In the genomic region with DNA sequence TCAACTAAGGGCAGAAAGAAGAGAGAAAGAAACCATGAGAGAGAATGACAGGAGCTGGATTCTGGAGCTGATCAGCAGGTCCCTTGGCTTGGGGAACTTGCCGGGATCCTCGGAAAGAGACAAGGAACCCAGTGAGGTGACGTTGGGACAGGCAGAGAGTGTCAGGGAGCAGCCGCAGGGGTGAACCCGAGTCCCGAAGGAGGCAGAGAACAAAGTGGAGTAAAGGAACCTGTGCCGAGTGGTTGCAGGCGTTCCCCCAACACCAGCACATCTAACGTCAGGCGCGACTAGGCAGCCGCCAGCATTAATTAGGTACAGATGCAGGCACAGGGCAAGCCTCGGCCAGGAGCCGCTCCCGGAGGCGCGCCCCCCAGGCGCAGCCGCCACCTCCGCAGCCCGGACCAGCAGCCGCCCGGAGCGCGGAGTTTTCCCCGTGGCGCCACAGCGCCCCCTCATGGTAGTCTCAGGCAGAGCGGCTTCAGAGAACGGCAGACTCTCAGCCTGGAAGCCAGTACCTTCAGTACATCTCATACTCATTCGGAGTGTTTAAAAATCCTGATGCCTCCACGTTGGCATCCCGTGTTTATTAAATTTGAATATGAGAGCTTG, we compare ENCODE assay signal across 8 mouse cellular contexts. TPM values are rescaled to one million over a fixed set of nuclear protein-coding genes. Genes with fewer than 3 reads are reported as not detected.
DNase-seq lines count a peak whose midpoint lies in the region; ATAC-seq and TF ChIP-seq lines count a peak whose summit lies in the region.

No protein-coding gene starts in this region.

- H3K9me3 ChIP-seq in hindbrain, embryonic 16.5 days (ENCODE audit: control insufficient read depth, low read length): no peaks in the 10 kb centered on the region
- H3K9me3 ChIP-seq in megakaryocyte, embryonic 14.5 days: peaks cover 4% of the 10 kb centered on the region

- under 1% methylated on average over 33 of the region's 33 CpGs for WGBS in hindbrain, embryonic 16.5 days

- peak overlapping the region; percentile 45 for H3K4me3 ChIP-seq in hindbrain, embryonic 16.5 days (ENCODE audit: low read length)
- H3K4me3 ChIP-seq in left cerebral cortex, adult 2 months: peak overlapping the region; percentile 40
- peak overlapping the region; percentile 93 for H3K4me3 ChIP-seq in megakaryocyte, embryonic 14.5 days (replicated peaks)

- no peaks in the 10 kb centered on the region for H3K36me3 ChIP-seq in hindbrain, embryonic 16.5 days (ENCODE audit: control insufficient read depth, insufficient read depth, low read length)
- H3K36me3 ChIP-seq in megakaryocyte, embryonic 14.5 days (replicated peaks; ENCODE audit: low read length): no peaks in the 10 kb centered on the region

- peak overlapping the region; percentile 54 for H3K9ac ChIP-seq in hindbrain, embryonic 16.5 days (ENCODE audit: low read depth, low read length)

- peak; percentile 98 for TF ChIP-seq CTCF in left cerebral cortex, adult 2 months (IDR thresholded peaks at IDR 0.05)

- no peak overlapping the region for H3K27ac ChIP-seq in hindbrain, embryonic 16.5 days (ENCODE audit: low read depth, low read length)
- H3K27ac ChIP-seq in left cerebral cortex, adult 2 months: no peak overlapping the region

- DNase-seq in T-cell, adult 2 months (ENCODE audit: low spot score): peak; percentile 72
- DNase-seq in cerebellum, postnatal 36 days: peak; percentile 86 to 88
- peak; percentile 88 for DNase-seq in gastrocnemius, adult 18-20 months (ENCODE audit: low spot score)
- DNase-seq in left cerebral cortex, adult 2 months (ENCODE audit: extremely low spot score in 1 of 2, low spot score in 2 of 2): peak; percentile 85 to 92
- DNase-seq in right cerebral cortex, adult 2 months (ENCODE audit: low spot score in 2 of 2): peak; percentile 83 to 88
- DNase-seq in urinary bladder, postnatal 14 days (ENCODE audit: low spot score): peak; percentile 87

- H3K27me3 ChIP-seq in hindbrain, embryonic 16.5 days (replicated peaks; ENCODE audit: control insufficient read depth, insufficient read depth, low read length): peaks cover 25% of the 10 kb centered on the region
- peaks cover 43% of the 10 kb centered on the region for H3K27me3 ChIP-seq in megakaryocyte, embryonic 14.5 days (replicated peaks)

- H3K4me1 ChIP-seq in hindbrain, embryonic 16.5 days (ENCODE audit: control insufficient read depth, insufficient read depth, low read depth, low read length): peaks cover 9% of the 10 kb centered on the region
- peaks cover 71% of the 10 kb centered on the region for H3K4me1 ChIP-seq in megakaryocyte, embryonic 14.5 days

- intact Hi-C loops in left cerebral cortex, adult 2 months (cut with DNase I): loop anchor here (1.0 to 5.0 kb wide), 6 partner anchors 25 to 609 kb away; no protein-coding TSS in a partner anchor

- peak overlapping the region; percentile 85 for H3K4me2 ChIP-seq in hindbrain, embryonic 16.5 days (ENCODE audit: low read length)

- peak; percentile 81 for ATAC-seq in hindbrain, embryonic 16.5 days

RNA-seq across cellular contexts. Expression of a gene that starts 31.1 kb away (rescaled TPM):
- total RNA-seq in gastrocnemius, adult 18-20 months (2021): under 1 TPM in 1 of 2 experiments, not detected in 1; 0.05 TPM
- not detected in 2 replicates for polyA plus RNA-seq in hindbrain, embryonic 16.5 days (2015; fragmentation: Nextera tagmentation; extraction: Ambion mirVana)
- not detected for total RNA-seq in left cerebral cortex, adult 2 months (2021)
- not detected in 2 replicates for polyA plus RNA-seq in megakaryocyte, embryonic 14.5 days (2012; ENCODE audit: insufficient read depth, low replicate concordance)

RNA-seq across cellular contexts. Expression of a gene that starts 46.9 kb away (rescaled TPM):
- total RNA-seq in gastrocnemius, adult 18-20 months (2021): under 1 TPM; 0.14 to 0.47 TPM
- polyA plus RNA-seq in hindbrain, embryonic 16.5 days (2015; fragmentation: Nextera tagmentation; extraction: Ambion mirVana): 0.32 and 0.40 TPM in 2 replicates
- total RNA-seq in left cerebral cortex, adult 2 months (2021): not detected
- polyA plus RNA-seq in megakaryocyte, embryonic 14.5 days (2012; ENCODE audit: insufficient read depth, low replicate concordance): 0.11 TPM in 1 of 2 replicates, not detected in the other

Comparison
In these comparisons a context has a peak if more than half of its experiments do, and no peak if none do; other contexts are left out.
1. H3K4me3 ChIP-seq: peak in every context shown above with its lines; median percentile 93 in megakaryocyte, embryonic 14.5 days; 45 in hindbrain, embryonic 16.5 days; 40 in left cerebral cortex, adult 2 months.